Mouse (Mus musculus): ENCODE measurements around the gene Zfp592. TPM values are rescaled to one million over a fixed set of nuclear protein-coding genes. Genes with fewer than 3 reads are reported as not detected.

The Zfp592 gene
- polyA plus RNA-seq, 1 experiment: 24.7 TPM

GRCm38 (mm10) chr7:80980566-80980965 is 12.9 kb upstream of the Zfp592 start:
- Histone ChIP-seq H3K4me3 (ENCODE audit: extremely low read depth, insufficient read depth, insufficient read length) (no peak overlapping the region), H3K4me1 (ENCODE audit: control insufficient read depth, insufficient read depth, insufficient read length) (no peaks in the 10 kb centered on the region), H3K27ac (ENCODE audit: insufficient read depth, low read length) (no peak overlapping the region), H3K27me3 (ENCODE audit: control insufficient read depth, insufficient read depth, low read length) (no peaks in the 10 kb centered on the region), H3K36me3 (ENCODE audit: control insufficient read depth, insufficient read depth, low read length) (no peaks in the 10 kb centered on the region)
- no peak for TF ChIP-seq CTCF (IDR thresholded peaks at IDR 0.05; ENCODE audit: extremely low read depth, insufficient read depth, insufficient read length, insufficient replicate concordance)
- no peak for TF ChIP-seq POLR2A (IDR thresholded peaks at IDR 0.05; ENCODE audit: low read depth, low read length)
- 95% methylated on average over 11 of the region's 11 CpGs for WGBS
- DNase-seq (ENCODE audit: low read depth in 1 of 2, low spot score in 2 of 2): no peak

GRCm38 (mm10) chr7:80986458-80987187 is 6.9 kb upstream of the Zfp592 start:
- Histone ChIP-seq H3K4me3 (ENCODE audit: extremely low read depth, insufficient read depth, insufficient read length) (no peak overlapping the region), H3K36me3 (ENCODE audit: control insufficient read depth, insufficient read depth, low read length) (no peaks in the 10 kb centered on the region), H3K27ac (ENCODE audit: insufficient read depth, low read length) (no peak overlapping the region), H3K27me3 (ENCODE audit: control insufficient read depth, insufficient read depth, low read length) (no peaks in the 10 kb centered on the region), H3K4me1 (ENCODE audit: control insufficient read depth, insufficient read depth, insufficient read length) (peaks cover 14% of the 10 kb centered on the region; the same call in 1 of the 2 replicates)
- TF ChIP-seq POLR2A (IDR thresholded peaks at IDR 0.05; ENCODE audit: low read depth, low read length): no peak
- TF ChIP-seq CTCF (IDR thresholded peaks at IDR 0.05; ENCODE audit: extremely low read depth, insufficient read depth, insufficient read length, insufficient replicate concordance): no peak
- DNase-seq (ENCODE audit: low read depth in 1 of 2, low spot score in 2 of 2): peak in 1 of 2 experiments; percentile 30
- 27% methylated on average over 6 of the region's 6 CpGs for WGBS

- WGBS: 76% methylated on average over 4 of the region's 4 CpGs
- Histone ChIP-seq H3K27ac (ENCODE audit: insufficient read depth, low read length) (no peak overlapping the region), H3K36me3 (ENCODE audit: control insufficient read depth, insufficient read depth, low read length) (no peaks in the 10 kb centered on the region), H3K4me1 (ENCODE audit: control insufficient read depth, insufficient read depth, insufficient read length) (peaks cover 14% of the 10 kb centered on the region), H3K27me3 (ENCODE audit: control insufficient read depth, insufficient read depth, low read length) (no peaks in the 10 kb centered on the region), H3K4me3 (ENCODE audit: extremely low read depth, insufficient read depth, insufficient read length) (no peak overlapping the region)
- DNase-seq (ENCODE audit: low read depth in 1 of 2, low spot score in 2 of 2): no peak
- TF ChIP-seq POLR2A (IDR thresholded peaks at IDR 0.05; ENCODE audit: low read depth, low read length): no peak
- TF ChIP-seq CTCF (IDR thresholded peaks at IDR 0.05; ENCODE audit: extremely low read depth, insufficient read depth, insufficient read length, insufficient replicate concordance): no peak
Measured at GRCm38 (mm10) chr7:80987805-80988625, 5.5 kb upstream of the Zfp592 start.

- H3K27ac ChIP-seq (ENCODE audit: insufficient read depth, low read length): no peak overlapping the region
- peaks cover 16% of the 10 kb centered on the region for H3K4me1 ChIP-seq (ENCODE audit: control insufficient read depth, insufficient read depth, insufficient read length)
- no peak for DNase-seq (ENCODE audit: low read depth in 1 of 2, low spot score in 2 of 2)
- 84% methylated on average over 6 of the region's 6 CpGs for WGBS
- no peak overlapping the region for H3K4me3 ChIP-seq (ENCODE audit: extremely low read depth, insufficient read depth, insufficient read length)
- H3K36me3 ChIP-seq (ENCODE audit: control insufficient read depth, insufficient read depth, low read length): no peaks in the 10 kb centered on the region
- no peaks in the 10 kb centered on the region for H3K27me3 ChIP-seq (ENCODE audit: control insufficient read depth, insufficient read depth, low read length)
- TF ChIP-seq CTCF (IDR thresholded peaks at IDR 0.05; ENCODE audit: extremely low read depth, insufficient read depth, insufficient read length, insufficient replicate concordance) (no peak), POLR2A (IDR thresholded peaks at IDR 0.05; ENCODE audit: low read depth, low read length) (no peak)
Measured at GRCm38 (mm10) chr7:80990276-80990675, 3.2 kb upstream of the Zfp592 start.

GRCm38 (mm10) chr7:80991589-80991988 is 1.9 kb upstream of the Zfp592 start:
- WGBS: 96% methylated on average over 5 of the region's 5 CpGs
- H3K4me3 ChIP-seq (ENCODE audit: extremely low read depth, insufficient read depth, insufficient read length): no peak overlapping the region
- H3K27ac ChIP-seq (ENCODE audit: insufficient read depth, low read length): no peak overlapping the region
- TF ChIP-seq POLR2A (IDR thresholded peaks at IDR 0.05; ENCODE audit: low read depth, low read length): no peak
- TF ChIP-seq CTCF (IDR thresholded peaks at IDR 0.05; ENCODE audit: extremely low read depth, insufficient read depth, insufficient read length, insufficient replicate concordance): no peak
- no peaks in the 10 kb centered on the region for H3K27me3 ChIP-seq (ENCODE audit: control insufficient read depth, insufficient read depth, low read length)
- DNase-seq (ENCODE audit: low read depth in 1 of 2, low spot score in 2 of 2): no peak
- peaks cover 14% of the 10 kb centered on the region for H3K4me1 ChIP-seq (ENCODE audit: control insufficient read depth, insufficient read depth, insufficient read length)
- no peaks in the 10 kb centered on the region for H3K36me3 ChIP-seq (ENCODE audit: control insufficient read depth, insufficient read depth, low read length)

GRCm38 (mm10) chr7:80992063-80992462 is 1.4 kb upstream of the Zfp592 start:
- no peak for DNase-seq (ENCODE audit: low read depth in 1 of 2, low spot score in 2 of 2)
- TF ChIP-seq POLR2A (IDR thresholded peaks at IDR 0.05; ENCODE audit: low read depth, low read length): no peak
- TF ChIP-seq CTCF (IDR thresholded peaks at IDR 0.05; ENCODE audit: extremely low read depth, insufficient read depth, insufficient read length, insufficient replicate concordance): no peak
- WGBS: 66% methylated on average over 6 of the region's 6 CpGs
- no peak overlapping the region for H3K27ac ChIP-seq (ENCODE audit: insufficient read depth, low read length)
- no peaks in the 10 kb centered on the region for H3K27me3 ChIP-seq (ENCODE audit: control insufficient read depth, insufficient read depth, low read length)
- H3K36me3 ChIP-seq (ENCODE audit: control insufficient read depth, insufficient read depth, low read length): no peaks in the 10 kb centered on the region
- peaks cover 12% of the 10 kb centered on the region for H3K4me1 ChIP-seq (ENCODE audit: control insufficient read depth, insufficient read depth, insufficient read length)
- no peak overlapping the region for H3K4me3 ChIP-seq (ENCODE audit: extremely low read depth, insufficient read depth, insufficient read length)

Data from spleen, adult 2 months (tissue).